Mouse (Mus musculus): ENCODE data around the gene Slc6a6. TPM values are rescaled to one million over a fixed set of nuclear protein-coding genes. Genes with fewer than 3 reads are reported as not detected.

The Slc6a6 gene
- total and polyA plus RNA-seq, 3 experiments, result 28.4 to 56.0 (median 31.3) TPM

GRCm38 (mm10) chr6:91706072-91706776 is 22.4 kb downstream of the Slc6a6 start:
- Histone ChIP-seq H3K9me3 (replicated peaks; ENCODE audit: low read length) (peaks cover 5% of the 10 kb centered on the region), H3K79me2 (replicated peaks; ENCODE audit: control insufficient read depth, extremely low read depth, insufficient read depth, poor library complexity, severe bottlenecking) (no peaks in the 10 kb centered on the region), H3K4me2 (ENCODE audit: insufficient read depth, low read depth, poor library complexity, severe bottlenecking) (peak overlapping the region; percentile 42), H3K27ac (ENCODE audit: insufficient read depth, low read depth) (peak overlapping the region; percentile 54), H3K9ac (ENCODE audit: insufficient read depth, low read depth) (0 out of 2 replicates have a peak overlapping the region, but pooled peaks have one; percentile 4), H3K36me3 (replicated peaks in 1 of 2; ENCODE audit: control insufficient read depth in 1 of 2, insufficient read depth in 1 of 2, low read length in 1 of 2) (peaks cover 5 to 61% of the 10 kb centered on the region in 2 experiments), H3K4me1 (ENCODE audit: control insufficient read depth in 1 of 2, insufficient read depth in 2 of 2) (peaks cover 6 to 47% of the 10 kb centered on the region in 2 experiments), H3K4me3 (replicated peaks in 1 of 3; ENCODE audit: low read depth in 2 of 3, low read length in 2 of 3, poor library complexity in 1 of 3) (peak overlapping the region; percentile 13 to 38 (median 20)), H3K27me3 (replicated peaks) (no peaks in the 10 kb centered on the region)
- dilution Hi-C loops (cut with MboI; ENCODE audit: extremely low pct_ligation_motif_present, extremely low pct_unique_long_range_greater_than_20kb, low sequenced_read_pairs), result no loop called here
- TF ChIP-seq CHD2 (IDR thresholded peaks at IDR 0.05; ENCODE audit: low read length) (peak; percentile 35; the same call in 1 of the 2 replicates), USF2 (conservative IDR thresholded peaks at IDR 0.05; ENCODE audit: low read depth, low read length) (no peak), NELFE (IDR thresholded peaks at IDR 0.05; ENCODE audit: low read depth, low read length) (0 out of 2 replicates have a peak, but pooled peaks have one; percentile 20), ZNF384 (IDR thresholded peaks at IDR 0.05; ENCODE audit: low read depth, low read length) (no peak), ZKSCAN1 (IDR thresholded peaks at IDR 0.05; ENCODE audit: borderline replicate concordance, low read depth, low read length) (no peak), E2F4 (IDR thresholded peaks at IDR 0.05; ENCODE audit: insufficient replicate concordance, low read depth, low read length) (no peak), MYC (IDR thresholded peaks at IDR 0.05; ENCODE audit: low read depth, low read length) (no peak), TCF12 (IDR thresholded peaks at IDR 0.05; ENCODE audit: low read depth, low read length) (peak; percentile 61; the same call in 1 of the 2 replicates), EP300 (IDR thresholded peaks at IDR 0.05; ENCODE audit: low read length) (peak; percentile 38), MAX (IDR thresholded peaks at IDR 0.05; ENCODE audit: low read length) (no peak), IRF4 (IDR thresholded peaks at IDR 0.05; ENCODE audit: low read depth, low read length) (peak; percentile 59), BHLHE40 (IDR thresholded peaks at IDR 0.05; ENCODE audit: low read depth, low read length) (peak; percentile 60), RCOR1 (conservative IDR thresholded peaks at IDR 0.05; ENCODE audit: low read depth, low read length) (no peak), SMC3 (IDR thresholded peaks at IDR 0.05; ENCODE audit: low read depth, low read length) (no peak), MXI1 (IDR thresholded peaks at IDR 0.05; ENCODE audit: low read depth, low read length) (no peak), ZC3H11A (IDR thresholded peaks at IDR 0.05; ENCODE audit: low read depth, low read length) (no peak), CHD1 (IDR thresholded peaks at IDR 0.05; ENCODE audit: low read depth, low read length) (no peak), HCFC1 (IDR thresholded peaks at IDR 0.05; ENCODE audit: low read depth, low read length) (peak; percentile 47; the same call in 1 of the 2 replicates), MAZ (IDR thresholded peaks at IDR 0.05; ENCODE audit: low read depth, low read length) (0 out of 2 replicates have a peak, but pooled peaks have one; percentile 15), NRF1 (IDR thresholded peaks at IDR 0.05; ENCODE audit: low read depth, low read length) (0 out of 2 replicates have a peak, but pooled peaks have one; percentile 23), JUN (IDR thresholded peaks at IDR 0.05; ENCODE audit: insufficient read depth, low read depth, low read length) (no peak), MAFK (IDR thresholded peaks at IDR 0.05; ENCODE audit: insufficient replicate concordance, low read length) (no peak), RAD21 (IDR thresholded peaks at IDR 0.05; ENCODE audit: low read depth, low read length) (no peak), UBTF (IDR thresholded peaks at IDR 0.05; ENCODE audit: low read depth, low read length) (no peak), POLR2A (IDR thresholded peaks at IDR 0.05; ENCODE audit: low read depth, low read length) (0 out of 2 replicates have a peak, but pooled peaks have one; percentile 35), ETS1 (conservative IDR thresholded peaks at IDR 0.05; ENCODE audit: low read depth, low read length) (peak; percentile 58), POLR2AphosphoS2 (IDR thresholded peaks at IDR 0.05; ENCODE audit: low read depth, low read length) (no peak), MEF2A (IDR thresholded peaks at IDR 0.05; ENCODE audit: borderline replicate concordance, low read depth, low read length) (0 out of 2 replicates have a peak, but pooled peaks have one; percentile 10), USF1 (IDR thresholded peaks at IDR 0.05; ENCODE audit: low read depth, low read length) (no peak), CTCF (conservative IDR thresholded peaks at IDR 0.05 in 1 of 2, IDR thresholded peaks at IDR 0.05 in 1 of 2; ENCODE audit: low read depth in 2 of 2, low read length in 2 of 2) (no peak), KAT2A (IDR thresholded peaks at IDR 0.05; ENCODE audit: insufficient replicate concordance, low read length) (no peak), GABPA (IDR thresholded peaks at IDR 0.05; ENCODE audit: insufficient replicate concordance, low read depth, low read length) (no peak), SIN3A (IDR thresholded peaks at IDR 0.05; ENCODE audit: low read length) (no peak; the same call in 1 of the 2 replicates), ZMIZ1 (IDR thresholded peaks at IDR 0.05; ENCODE audit: low read depth, low read length) (no peak), PAX5 (IDR thresholded peaks at IDR 0.05; ENCODE audit: low read length) (no peak), TBP (conservative IDR thresholded peaks at IDR 0.05; ENCODE audit: low read depth, low read length) (no peak), ELF1 (IDR thresholded peaks at IDR 0.05; ENCODE audit: low read depth, low read length) (peak; percentile 91), JUND (conservative IDR thresholded peaks at IDR 0.05; ENCODE audit: low read depth, low read length) (no peak)
- DNase-seq (ENCODE audit: extremely low read depth), result peak; percentile 92
- in situ Hi-C loops (cut with MboI; ENCODE audit: low pct_ligation_motif_present, low pct_unique_long_range_greater_than_20kb, low sequenced_read_pairs), result no loop called here
